Mouse (Mus musculus) left cerebral cortex, postnatal 36 days (tissue): ENCODE results near the gene Rinl. TPM values are rescaled to one million over a fixed set of nuclear protein-coding genes. Genes with fewer than 3 reads are reported as not detected.
A peak's percentile ranks its signal among the peaks of the same experiment; 100 is the strongest.

Source experiments
- DNase-seq, 2 experiments: peaks; one replicate each; pipeline ENCODE4 v3.0.0; 2021 to 2022; ENCODE audit warnings: low spot score in 2 of 2, mixed read lengths in 1 of 2
- intact Hi-C: fragments of 180-260 bp; cut with DNase I; formaldehyde crosslinking; loops from one replicate; pipeline ENCODE4 v1.15.1; 2025
- total RNA-seq, 2 experiments: library from RNA; stranded (reverse); gene quantifications; 2 replicates each; pipeline ENCODE4 v1.2.3; 2021

Rinl gene
- total RNA-seq, 2 experiments from 2014 or later, result 2.3 to 3.1 TPM

GRCm38 (mm10) chr7:28806869-28807268, 18.1 kb downstream of the Rinl start:
- no peak for DNase-seq
- intact Hi-C loops, result no loop called here

DNA sequence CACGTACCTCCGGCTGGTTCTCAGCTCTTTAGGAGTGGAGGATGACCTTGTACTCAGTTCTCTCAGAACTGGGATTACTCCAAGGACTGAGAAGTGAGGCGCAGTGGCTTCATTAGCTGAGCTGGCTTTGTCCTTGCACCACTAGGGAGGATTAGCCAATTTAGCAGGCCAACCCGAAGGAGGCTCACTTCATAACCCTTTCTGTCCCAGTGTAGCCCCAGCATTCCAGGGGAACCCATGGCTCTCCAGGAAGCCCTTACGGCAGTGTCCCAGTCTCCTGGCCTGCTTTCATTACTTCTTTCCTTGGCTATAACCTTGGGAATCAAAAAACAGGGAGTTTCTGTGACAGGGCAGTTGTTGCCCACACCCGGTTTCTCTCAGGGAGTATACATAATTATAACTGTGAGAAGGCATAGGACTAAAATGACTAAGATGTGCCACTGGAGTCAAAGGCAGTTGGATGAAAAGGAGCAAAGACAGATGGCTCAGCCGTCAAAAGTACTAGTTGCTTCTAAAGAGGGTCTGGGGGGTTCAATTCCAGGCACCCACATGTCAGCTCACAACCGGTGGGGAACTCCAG, 19.0 kb downstream of the Rinl start:
- DNase-seq, result no peak
- intact Hi-C loops, result no loop called here

GRCm38 (mm10) chr7:28808221-28808941, 19.6 kb downstream of the Rinl start, which contains the start of gene Hnrnpl:
Gene Hnrnpl, plus strand, starts transcription at chr7:28808541.
- intact Hi-C loops, result no loop called here
- peak in 1 of 2 experiments; percentile 49 for DNase-seq

DNA sequence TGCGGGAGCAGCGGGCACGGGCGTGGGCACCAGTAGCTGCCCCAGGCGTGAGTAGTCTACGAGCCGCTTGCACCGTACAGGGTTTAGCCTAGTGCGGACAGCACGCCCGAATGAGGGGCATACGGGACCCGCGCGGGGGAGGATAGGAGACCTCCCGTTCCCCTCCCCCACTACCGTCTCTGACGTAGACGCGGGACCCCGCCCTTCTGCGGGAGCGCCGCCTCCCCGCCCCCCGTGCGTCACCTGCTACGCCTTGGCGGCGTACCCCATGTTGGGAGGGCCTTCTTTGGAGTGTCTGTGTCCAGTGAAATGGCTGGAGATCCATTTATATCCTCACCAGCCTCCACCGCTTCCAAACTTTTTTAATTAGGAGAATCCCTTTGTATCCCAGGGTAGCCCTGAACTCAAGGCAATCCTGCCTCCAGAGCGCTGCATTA, 20.2 kb downstream of the Rinl start:
- intact Hi-C loops, result no loop called here
- peak; percentile 92 to 95 for DNase-seq

DNA sequence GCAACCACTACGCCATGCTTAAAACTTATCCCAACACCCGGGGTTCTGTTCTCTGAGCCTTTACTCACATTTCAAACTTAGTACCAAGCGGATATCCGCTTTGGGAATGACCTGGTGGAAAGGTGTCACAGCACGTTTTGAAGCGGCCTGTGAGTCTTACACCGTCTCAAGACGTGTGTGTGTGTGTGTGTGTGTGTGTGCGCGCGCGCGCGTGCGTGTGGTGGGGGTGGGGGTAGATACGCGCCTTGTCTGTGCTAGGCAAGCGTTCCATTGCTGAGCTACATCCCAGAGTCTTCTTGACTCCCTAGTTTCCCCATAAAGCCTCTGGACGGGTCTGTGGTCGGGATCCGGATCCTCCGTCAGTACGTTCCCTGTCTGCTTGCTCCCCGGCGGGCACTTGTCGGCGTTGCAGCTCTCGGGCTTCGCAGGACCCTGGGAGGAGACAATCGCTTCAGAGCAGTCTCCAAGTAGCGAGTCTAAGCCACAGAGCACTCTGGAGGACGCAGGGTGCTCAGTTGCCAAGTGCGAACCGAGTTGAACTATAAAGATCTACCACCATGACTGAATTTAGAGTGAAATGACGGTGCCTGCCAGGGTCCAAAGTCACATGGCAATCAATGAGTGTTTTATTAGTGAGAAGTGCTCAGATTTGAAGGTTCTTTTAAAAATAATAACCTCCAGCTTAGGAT, 20.8 kb downstream of the Rinl start:
- intact Hi-C loops, result loop anchor here (2.0 to 5.0 kb wide), 2 partner anchors 15 to 153 kb away; partner anchors contain the start of genes Actn4 and Ech1
- DNase-seq, result peak; percentile 56 to 59

DNA sequence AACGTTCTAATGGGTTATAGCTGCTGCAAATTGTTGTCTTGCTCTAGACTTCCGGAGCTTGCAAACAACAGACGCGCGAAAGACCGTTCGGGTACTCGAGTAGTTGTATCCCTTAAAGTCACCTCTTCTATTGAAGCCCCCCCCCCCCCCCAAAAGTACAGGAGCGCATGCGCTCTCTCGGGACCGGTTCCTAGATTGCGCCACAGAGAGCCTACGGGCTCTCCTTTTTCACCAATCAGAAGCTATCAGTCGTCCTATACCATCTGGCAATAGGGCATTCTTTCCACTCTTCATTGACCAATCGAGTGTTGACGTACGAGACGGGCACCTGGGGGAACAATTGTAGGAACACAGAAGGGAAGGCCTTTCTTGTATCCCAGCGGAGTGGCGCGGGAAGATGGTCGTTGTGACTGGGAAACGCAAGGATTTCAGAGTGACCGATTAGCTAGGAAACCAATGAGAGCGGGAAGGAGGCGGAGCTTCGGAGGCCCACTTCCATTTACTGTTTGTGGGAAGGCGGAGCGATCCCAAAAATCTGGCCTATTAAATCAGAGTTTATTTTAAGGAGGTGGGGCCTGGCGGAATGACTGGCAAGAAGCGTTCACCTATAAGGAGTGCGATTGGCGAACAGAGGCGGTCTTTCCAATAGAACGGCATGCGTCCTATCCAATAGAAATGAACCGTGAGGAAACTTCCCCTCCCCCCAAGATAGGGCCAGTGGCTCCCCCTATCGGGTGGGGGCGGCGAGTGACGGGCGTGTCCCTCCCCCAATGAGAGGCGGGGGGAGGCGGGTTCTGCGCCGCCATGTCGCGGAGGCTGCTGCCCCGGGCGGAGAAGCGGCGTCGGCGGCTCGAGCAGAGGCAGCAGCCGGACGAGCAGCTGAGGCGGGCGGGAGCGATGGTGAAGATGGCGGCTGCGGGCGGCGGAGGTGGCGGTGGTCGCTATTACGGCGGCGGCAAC, 21.6 kb downstream of the Rinl start:
- intact Hi-C loops, result loop anchor here (2.0 to 5.0 kb wide), 2 partner anchors 14 to 152 kb away; partner anchors contain the start of genes Actn4 and Ech1

DNA sequence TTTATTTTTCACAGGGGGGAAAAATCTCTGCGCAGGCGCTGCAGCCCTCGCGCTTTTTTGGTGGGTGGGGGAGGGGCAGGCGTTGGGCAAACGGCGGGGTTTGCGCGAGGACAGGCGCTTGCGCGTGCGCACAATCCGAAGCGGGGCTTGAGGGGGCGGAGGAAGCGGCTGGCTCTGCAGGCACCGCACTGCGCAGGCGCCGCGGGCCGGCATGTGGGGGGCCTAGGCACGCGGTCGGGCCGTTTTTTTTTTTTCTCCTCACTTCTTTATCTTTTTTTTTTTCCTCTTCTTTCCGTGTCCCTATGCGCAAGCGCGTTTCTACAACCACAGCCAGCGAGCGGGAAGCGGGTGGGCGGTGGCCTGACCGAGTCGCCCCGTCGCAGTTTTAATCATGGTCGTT, 22.5 kb downstream of the Rinl start:
- DNase-seq, result peak; percentile 88 to 91
- intact Hi-C loops, result loop anchor here (2.0 to 5.0 kb wide), 2 partner anchors 14 to 151 kb away; partner anchors contain the start of genes Actn4 and Ech1

More for the DNA sequence above, 21.6 kb downstream of the Rinl start:
- peak; percentile 97 to 98 for DNase-seq

DNA sequence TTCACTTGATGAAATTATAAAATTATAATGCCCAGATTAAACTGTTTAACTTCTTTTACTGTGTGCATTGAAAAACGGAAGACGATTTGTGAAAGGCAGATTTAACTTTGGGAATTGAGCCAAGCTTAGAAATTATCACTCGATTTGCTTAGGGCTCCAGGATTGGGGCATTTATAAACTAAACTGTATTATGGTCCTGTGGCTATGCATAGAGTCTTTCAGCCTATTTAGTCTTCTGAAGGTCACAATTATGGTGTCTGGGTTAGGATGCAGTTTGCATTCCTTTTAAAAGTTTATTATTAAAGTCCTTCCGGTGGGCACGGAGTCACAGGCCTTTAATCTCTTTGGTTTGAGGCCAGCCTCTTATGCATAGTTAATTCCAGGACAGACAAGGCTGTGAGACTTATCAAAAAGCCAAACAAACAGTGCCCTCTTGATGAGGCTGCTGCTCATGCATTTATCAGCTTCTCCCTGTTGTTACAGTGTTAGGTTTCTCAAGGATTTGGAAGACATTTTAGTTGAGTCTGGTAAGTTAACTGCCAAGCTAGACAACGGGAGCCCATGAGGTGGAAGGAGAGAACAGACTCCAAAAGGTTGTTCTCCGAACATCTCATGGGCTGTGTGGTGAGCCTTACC, 23.0 kb downstream of the Rinl start:
- intact Hi-C loops, result loop anchor here (2.0 to 5.0 kb wide), 2 partner anchors 13 to 151 kb away; partner anchors contain the start of genes Actn4 and Ech1

DNA sequence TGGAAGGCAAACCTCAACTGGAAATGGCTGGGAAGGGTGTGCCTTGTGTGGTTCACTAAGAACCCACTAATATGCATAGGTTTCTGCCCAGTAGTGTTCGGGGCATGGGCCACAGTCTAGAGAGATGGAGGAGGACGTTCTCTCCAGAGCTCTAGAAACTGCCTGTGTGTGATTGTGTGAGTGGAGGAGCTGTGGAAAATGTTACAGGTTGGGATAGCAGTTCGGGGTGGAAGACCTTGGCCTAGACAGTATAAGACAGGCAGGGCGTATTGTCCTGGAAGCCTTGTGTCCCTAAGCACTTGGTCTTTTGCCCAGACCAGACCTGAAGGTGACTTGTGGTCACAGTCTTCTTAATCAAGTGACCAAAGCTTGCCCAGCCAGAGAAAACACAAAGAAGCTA, 23.7 kb downstream of the Rinl start:
- no peak for DNase-seq
- intact Hi-C loops, result loop anchor here (5.0 kb wide), 1 partner anchor 150 kb away; the partner anchor contains the start of gene Actn4

More for the DNA sequence above, 23.0 kb downstream of the Rinl start:
- DNase-seq, result no peak

- DNase-seq, result no peak
- intact Hi-C loops, result loop anchor here (5.0 kb wide), 1 partner anchor 149 kb away; the partner anchor contains the start of gene Actn4
Measured at GRCm38 (mm10) chr7:28812949-28813348, 24.2 kb downstream of the Rinl start.

DNA sequence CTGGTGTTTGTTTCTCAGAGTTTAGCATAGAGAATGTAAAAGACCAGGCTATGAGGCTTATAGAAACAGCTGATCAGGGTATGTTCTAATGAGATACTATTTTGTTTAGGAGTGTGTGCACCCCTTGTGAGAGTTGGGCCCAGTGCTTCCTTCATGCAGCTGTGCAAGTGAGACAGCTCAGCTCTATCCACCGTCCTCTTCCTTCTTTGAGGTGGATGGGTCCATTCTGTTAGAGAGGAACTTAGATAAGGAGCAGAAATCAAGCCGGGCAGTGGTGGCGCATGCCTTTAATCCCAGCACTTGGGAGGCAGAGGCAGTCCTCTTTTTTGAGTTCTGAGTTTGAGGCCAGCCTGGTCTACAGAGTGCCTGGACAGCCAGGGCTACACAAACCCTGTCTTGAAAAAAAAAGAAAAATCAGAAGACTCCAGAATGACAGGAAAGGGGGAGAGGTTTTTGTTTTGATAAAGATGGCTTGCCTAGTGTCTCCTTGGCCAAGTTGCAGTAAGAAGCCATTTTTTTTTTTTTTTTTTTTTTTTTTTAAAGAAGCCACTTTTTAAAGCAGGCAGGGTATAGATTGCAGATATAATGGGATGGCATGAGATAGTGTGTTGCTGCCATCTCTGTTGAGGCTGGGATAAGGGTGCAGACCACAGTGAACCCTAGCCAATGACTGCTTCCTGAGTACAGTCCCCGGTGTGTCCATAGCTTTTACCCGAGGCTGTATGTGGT, 25.7 kb downstream of the Rinl start:
- intact Hi-C loops, result loop anchor here (5.0 kb wide), 1 partner anchor 148 kb away; the partner anchor contains the start of gene Actn4
- DNase-seq, result no peak

DNA sequence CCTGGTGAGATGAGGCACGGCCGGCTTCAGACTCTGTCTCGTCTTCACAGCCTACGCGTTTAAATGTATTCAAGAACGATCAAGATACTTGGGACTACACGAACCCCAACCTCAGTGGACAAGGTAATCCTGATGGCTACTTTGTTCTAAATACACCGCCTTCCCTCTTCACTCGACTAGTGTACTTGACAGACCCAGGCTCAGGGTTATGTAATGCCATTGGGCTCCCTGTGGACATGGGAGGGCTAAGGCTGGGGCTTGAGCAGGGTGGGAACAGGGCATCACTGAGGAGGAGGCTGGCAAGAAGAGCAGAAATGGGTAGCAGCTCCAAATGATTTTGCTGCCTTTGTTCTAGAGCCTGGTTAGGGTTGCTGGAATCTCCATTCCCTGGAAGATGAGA, 26.5 kb downstream of the Rinl start:
- DNase-seq, result no peak
- intact Hi-C loops, result no loop called here

DNA sequence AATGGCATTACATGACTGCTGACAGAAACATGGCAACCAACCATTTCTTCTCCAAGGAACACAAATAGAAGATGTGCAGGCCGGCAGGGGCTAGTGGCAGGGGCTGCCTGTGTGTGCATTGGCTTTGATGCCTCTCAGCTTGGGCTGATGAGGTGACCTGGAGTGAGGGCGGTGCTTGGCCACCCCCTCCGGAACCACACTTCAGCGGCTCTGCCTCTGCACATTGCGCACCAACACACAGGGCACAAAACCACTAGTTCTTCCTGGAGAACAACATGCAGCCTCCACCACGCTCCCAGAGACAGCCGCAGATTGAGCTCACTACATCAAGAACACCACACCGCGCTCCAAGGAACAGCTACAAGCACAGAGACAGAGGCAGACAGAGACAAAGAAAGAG, 27.4 kb downstream of the Rinl start:
- no peak for DNase-seq
- intact Hi-C loops, result no loop called here

DNA sequence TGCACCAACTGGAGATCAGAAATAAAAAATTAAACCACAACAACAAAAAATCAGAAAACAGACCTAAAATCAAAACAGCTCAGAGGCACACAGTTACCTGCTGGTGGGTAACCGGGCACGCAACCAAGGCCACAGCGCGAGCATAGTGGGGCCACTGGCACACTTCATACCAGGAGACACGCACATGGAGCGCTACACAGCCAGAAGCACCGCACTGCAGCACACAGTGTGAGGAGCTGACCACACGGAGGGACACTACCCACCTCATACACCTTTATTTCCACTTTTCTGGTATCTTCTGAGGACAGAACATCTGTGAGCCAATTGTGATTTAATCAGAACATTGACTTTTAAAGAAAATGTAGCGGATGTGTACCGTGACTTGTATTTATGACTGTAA, 28.2 kb downstream of the Rinl start:
- intact Hi-C loops, result no loop called here
- no peak for DNase-seq

- intact Hi-C loops, result no loop called here
- DNase-seq, result no peak
Measured at GRCm38 (mm10) chr7:28817524-28817923, 28.8 kb downstream of the Rinl start.

- no peak for DNase-seq
- intact Hi-C loops, result no loop called here
Measured at GRCm38 (mm10) chr7:28817957-28818356, 29.2 kb downstream of the Rinl start.

DNA sequence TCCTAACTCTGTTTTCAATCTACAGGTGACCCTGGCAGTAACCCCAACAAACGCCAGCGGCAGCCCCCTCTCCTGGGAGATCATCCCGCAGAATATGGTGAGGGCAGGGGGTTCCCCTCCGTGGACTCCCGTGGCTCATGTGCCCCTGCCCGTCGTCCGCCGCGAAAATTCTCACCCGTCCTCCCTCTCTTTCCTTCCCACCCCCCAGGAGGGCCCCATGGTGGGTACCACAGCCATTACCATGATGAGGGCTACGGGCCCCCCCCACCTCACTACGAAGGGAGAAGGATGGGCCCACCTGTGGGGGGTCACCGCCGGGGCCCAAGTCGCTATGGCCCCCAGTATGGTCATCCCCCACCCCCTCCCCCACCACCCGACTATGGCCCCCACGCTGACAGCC, 29.7 kb downstream of the Rinl start:
- no peak for DNase-seq
- intact Hi-C loops, result no loop called here
